22 mouse cellular contexts compared by ENCODE assay signal in the genomic region with DNA sequence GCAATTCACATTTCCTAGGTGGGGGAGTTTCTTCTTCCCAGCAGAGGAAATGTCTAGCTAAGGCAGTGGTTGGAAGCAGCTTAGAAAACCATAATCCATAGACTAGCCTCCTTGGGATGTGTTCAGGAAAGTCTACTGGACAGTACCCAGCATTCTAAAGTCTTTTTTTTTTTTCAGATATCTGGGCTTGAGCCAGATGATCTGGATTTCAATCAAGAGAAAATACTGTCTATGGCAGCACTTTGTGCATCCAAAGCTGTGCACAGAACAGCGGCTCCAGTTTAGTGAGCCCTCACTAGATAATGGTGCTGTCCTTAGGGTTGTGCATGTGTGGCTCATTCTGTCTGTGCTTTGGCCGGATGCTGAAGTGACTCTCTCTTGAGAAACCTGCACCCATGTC.
"Had no signal": no experiment of that assay in that cellular context is flagged by ENCODE, and none has a peak within 500 bp of the region (broad histone marks: within the 10 kb centered on the region; RNA-seq: fewer than 3 reads in every experiment).

No protein-coding gene starts in this region.

- H3K27ac ChIP-seq: gastrocnemius, adult 2 months; heart, embryonic 10.5 days; hindbrain, embryonic 13.5 days; hindbrain, embryonic 15.5 days; hindbrain, postnatal 0 days; limb, embryonic 13.5 days; limb, embryonic 15.5 days; liver, embryonic 12.5 days; liver, embryonic 14.5 days had no signal

- H3K9me3 ChIP-seq: heart, embryonic 10.5 days; heart, embryonic 12.5 days; hindbrain, embryonic 13.5 days; hindbrain, embryonic 15.5 days; limb, embryonic 13.5 days; limb, embryonic 15.5 days; liver, embryonic 12.5 days had no signal

- H3K4me3 ChIP-seq: gastrocnemius, adult 2 months; heart, embryonic 10.5 days; heart, embryonic 12.5 days; hindbrain, embryonic 13.5 days; hindbrain, embryonic 15.5 days; limb, embryonic 13.5 days; limb, embryonic 15.5 days; liver, embryonic 12.5 days had no signal

- DNase-seq: gastrocnemius, adult 2 months; gastrocnemius, postnatal 10 days; gastrocnemius, postnatal 25 days; heart, adult 18-20 months; heart, postnatal 10 days; heart, postnatal 4 days; kidney, adult 11 months; kidney, adult 8-10 months; kidney, postnatal 10 days; kidney, postnatal 25 days; layer of hippocampus, adult 9-11 months; layer of hippocampus, postnatal 36 days; left cerebral cortex, postnatal 4 days had no signal

- H3K36me3 ChIP-seq: heart, embryonic 10.5 days; heart, embryonic 12.5 days; hindbrain, embryonic 13.5 days; hindbrain, embryonic 15.5 days; limb, embryonic 13.5 days; limb, embryonic 15.5 days; liver, embryonic 12.5 days had no signal

- H3K27me3 ChIP-seq: heart, embryonic 12.5 days; hindbrain, embryonic 15.5 days had no signal
